Mouse (Mus musculus) urinary bladder, postnatal 14 days (tissue): ENCODE data around the gene Fig4.

ENCODE experiments used
- DNase-seq: peaks from one replicate; pipeline ENCODE4 v3.0.0; 2021; ENCODE audit warnings: low spot score

Gene Fig4

GRCm38 (mm10) chr10:41261218-41261617 is 41.8 kb downstream of the Fig4 start:
- no peak for DNase-seq

GRCm38 (mm10) chr10:41260243-41261006 is 42.6 kb downstream of the Fig4 start:
- DNase-seq = no peak

- no peak for DNase-seq
Measured at GRCm38 (mm10) chr10:41250749-41251065, 52.4 kb downstream of the Fig4 start.

GRCm38 (mm10) chr10:41250045-41250748 is 52.9 kb downstream of the Fig4 start:
- DNase-seq = no peak

GRCm38 (mm10) chr10:41249006-41249659 is 53.9 kb downstream of the Fig4 start:
- DNase-seq = no peak

- no peak for DNase-seq
Measured at GRCm38 (mm10) chr10:41247800-41248473, 55.1 kb downstream of the Fig4 start.

GRCm38 (mm10) chr10:41246111-41246510 is 56.9 kb downstream of the Fig4 start:
- DNase-seq = no peak

GRCm38 (mm10) chr10:41245477-41245876 is 57.6 kb downstream of the Fig4 start:
- no peak for DNase-seq

GRCm38 (mm10) chr10:41245028-41245427 is 58.0 kb downstream of the Fig4 start:
- no peak for DNase-seq

GRCm38 (mm10) chr10:41243930-41244329 is 59.1 kb downstream of the Fig4 start:
- DNase-seq = no peak

GRCm38 (mm10) chr10:41241558-41242242 is 61.4 kb downstream of the Fig4 start:
- no peak for DNase-seq

GRCm38 (mm10) chr10:41241080-41241479 is 62.0 kb downstream of the Fig4 start:
- no peak for DNase-seq

- no peak for DNase-seq
Measured at GRCm38 (mm10) chr10:41236020-41236419, 67.0 kb downstream of the Fig4 start.

GRCm38 (mm10) chr10:41235584-41235983 is 67.5 kb downstream of the Fig4 start:
- no peak for DNase-seq

GRCm38 (mm10) chr10:41235159-41235558 is 67.9 kb downstream of the Fig4 start:
- no peak for DNase-seq

GRCm38 (mm10) chr10:41234552-41234951 is 68.5 kb downstream of the Fig4 start:
- DNase-seq = no peak

- no peak for DNase-seq
Measured at GRCm38 (mm10) chr10:41233140-41233539, 69.9 kb downstream of the Fig4 start.

GRCm38 (mm10) chr10:41231163-41231835 is 71.8 kb downstream of the Fig4 start:
- DNase-seq = no peak

- DNase-seq = no peak
Measured at GRCm38 (mm10) chr10:41227626-41228025, 75.4 kb downstream of the Fig4 start.

- no peak for DNase-seq
Measured at GRCm38 (mm10) chr10:41223499-41223898, 79.6 kb downstream of the Fig4 start.

- no peak for DNase-seq
Measured at GRCm38 (mm10) chr10:41221204-41221603, 81.9 kb downstream of the Fig4 start.
